Mouse (Mus musculus): ENCODE measurements around the gene Bbc3.

- TF ChIP-seq TAL1 (IDR thresholded peaks at IDR 0.05; ENCODE audit: low read length): no peak
- no peak for TF ChIP-seq GATA1 (IDR thresholded peaks at IDR 0.05; ENCODE audit: low read length)
These were observed 9.3 kb upstream of the Bbc3 start for GRCm38 (mm10) chr7:16298927-16299326.
